Mouse (Mus musculus) heart, postnatal 0 days (tissue): ENCODE results near the gene Otulin. TPM values are rescaled to one million over a fixed set of nuclear protein-coding genes. Genes with fewer than 3 reads are reported as not detected.

Source experiments
- ATAC-seq: fragments of 200-750 bp; cut with Nextera tagmentation; 2 replicates; pipeline ENCODE4 v1.8.0; 2017; ENCODE audit warnings: low read depth, moderate number of reproducible peaks, moderate library complexity; ENCODE audit not compliant: insufficient read depth
- DNase-seq: peaks from one replicate; pipeline ENCODE4 v3.0.0-alpha.2; 2016; ENCODE audit warnings: low spot score
- H3K27ac ChIP-seq: fragments of 300-500 bp; sonication (generic); 2 replicates; pipeline ENCODE4 v1.5.1; 2014; ENCODE audit warnings: low read depth, mild to moderate bottlenecking
- H3K27me3 ChIP-seq: fragments of 300-500 bp; sonication (generic); 2 replicates; pipeline ENCODE4 v1.6.1; 2014; ENCODE audit warnings: low read length, mixed read lengths; ENCODE audit not compliant: control insufficient read depth, insufficient read depth
- H3K36me3 ChIP-seq: fragments of 300-500 bp; sonication (generic); replicated peaks from 2 replicates; pipeline ENCODE4 v1.6.1; 2014; ENCODE audit warnings: low read length, mixed read lengths; ENCODE audit not compliant: control insufficient read depth, insufficient read depth
- H3K4me1 ChIP-seq: fragments of 300-500 bp; sonication (generic); 2 replicates; pipeline ENCODE4 v1.6.1; 2014; ENCODE audit warnings: antibody characterized with exemption; ENCODE audit not compliant: control insufficient read depth, insufficient read depth
- H3K4me2 ChIP-seq: fragments of 300-500 bp; sonication (generic); 2 replicates; pipeline ENCODE4 v1.6.1; 2014; ENCODE audit warnings: low read depth, mild to moderate bottlenecking, low read length, moderate library complexity
- H3K4me3 ChIP-seq: fragments of 300-500 bp; sonication (generic); 2 replicates; pipeline ENCODE4 v1.5.1; 2014; ENCODE audit warnings: low read depth, low read length
- H3K9ac ChIP-seq: fragments of 300-500 bp; sonication (generic); replicated peaks from 2 replicates; pipeline ENCODE4 v1.6.1; 2014; ENCODE audit warnings: low read depth, low read length, mixed read lengths
- H3K9me3 ChIP-seq: fragments of 300-500 bp; sonication (generic); replicated peaks from 2 replicates; pipeline ENCODE4 v1.6.1; 2016; ENCODE audit warnings: low read length; ENCODE audit not compliant: control insufficient read depth
- CTCF ChIP-seq: IDR thresholded peaks from 2 replicates; pipeline ENCODE4 v1.5.1; 2016; ENCODE audit warnings: antibody characterized with exemption, control low read depth, low read depth
- EP300 ChIP-seq: IDR thresholded peaks from 2 replicates; pipeline ENCODE4 v1.6.1; 2016; ENCODE audit warnings: antibody characterized with exemption, low read depth
- WGBS: fragments of 180-500 bp; shearing (Covaris S2); extraction: QIAGEN DNeasy Blood & Tissue Kit; methylation state at CpG from one replicate; pipeline ENCODE4 v1.1.7; 2014; 5-methylcytosine and 5-hydroxymethylcytosine counted together
- polyA plus RNA-seq: library from polyadenylated mRNA; unstranded; fragments of >200 nt; fragmentation: Nextera tagmentation; extraction: Ambion mirVana; gene quantifications from 2 replicates; pipeline ENCODE4 v1.2.1, GENCODE M21; 2015
- total RNA-seq: library from RNA; depleted of rRNA; stranded (reverse); fragments of >200 nt; gene quantifications from 2 replicates; pipeline ENCODE4 v1.2.3, GENCODE M21; 2014; ENCODE audit warnings: low replicate concordance

Otulin gene
- total and polyA plus RNA-seq, 2 experiments from 2014 or later = 26.3 to 36.1 TPM

GRCm38 (mm10) chr15:27674041-27674440 lies 43.5 kb upstream of the Otulin start:
- no peaks in the 10 kb centered on the region for H3K27me3 ChIP-seq
- H3K4me2 ChIP-seq = no peak overlapping the region
- no peaks in the 10 kb centered on the region for H3K4me1 ChIP-seq
- no peaks in the 10 kb centered on the region for H3K36me3 ChIP-seq
- no peak overlapping the region for H3K9ac ChIP-seq
- no peaks in the 10 kb centered on the region for H3K9me3 ChIP-seq
- no peak overlapping the region for H3K27ac ChIP-seq
- 77% methylated on average over 6 of the region's 6 CpGs for WGBS
- TF ChIP-seq CTCF (no peak), EP300 (no peak)
- no peak overlapping the region for H3K4me3 ChIP-seq
- ATAC-seq (no peak; the same call in 1 of the 2 replicates), DNase-seq (no peak)

GRCm38 (mm10) chr15:27673151-27673550 lies 42.7 kb upstream of the Otulin start:
- no peak overlapping the region for H3K9ac ChIP-seq
- no peaks in the 10 kb centered on the region for H3K4me1 ChIP-seq
- DNase-seq = no peak
- TF ChIP-seq CTCF = no peak
- no peak for TF ChIP-seq EP300
- no peaks in the 10 kb centered on the region for H3K27me3 ChIP-seq
- ATAC-seq = no peak
- 76% methylated on average over 6 of the region's 6 CpGs for WGBS
- no peaks in the 10 kb centered on the region for H3K9me3 ChIP-seq
- H3K4me3 ChIP-seq = no peak overlapping the region
- H3K27ac ChIP-seq = no peak overlapping the region
- H3K4me2 ChIP-seq = no peak overlapping the region
- no peaks in the 10 kb centered on the region for H3K36me3 ChIP-seq

- Histone ChIP-seq H3K27me3 (no peaks in the 10 kb centered on the region), H3K36me3 (no peaks in the 10 kb centered on the region), H3K9me3 (no peaks in the 10 kb centered on the region), H3K4me1 (no peaks in the 10 kb centered on the region), H3K4me2 (no peak overlapping the region), H3K4me3 (no peak overlapping the region), H3K9ac (no peak overlapping the region), H3K27ac (no peak overlapping the region)
- TF ChIP-seq EP300 = no peak
- TF ChIP-seq CTCF = no peak
- 77% methylated on average over 8 of the region's 8 CpGs for WGBS
- DNase-seq = no peak
- no peak for ATAC-seq
These were observed 41.8 kb upstream of the Otulin start for GRCm38 (mm10) chr15:27672259-27672658.

GRCm38 (mm10) chr15:27671612-27672245 lies 41.2 kb upstream of the Otulin start:
- DNase-seq (no peak), ATAC-seq (no peak)
- Histone ChIP-seq H3K36me3 (no peaks in the 10 kb centered on the region), H3K4me1 (no peaks in the 10 kb centered on the region), H3K9ac (no peak overlapping the region), H3K9me3 (no peaks in the 10 kb centered on the region), H3K27me3 (no peaks in the 10 kb centered on the region), H3K27ac (no peak overlapping the region), H3K4me3 (no peak overlapping the region), H3K4me2 (no peak overlapping the region)
- no peak for TF ChIP-seq EP300
- TF ChIP-seq CTCF = no peak
- 78% methylated on average over 10 of the region's 10 CpGs for WGBS

GRCm38 (mm10) chr15:27670708-27671107 lies 40.2 kb upstream of the Otulin start:
- H3K9me3 ChIP-seq = no peaks in the 10 kb centered on the region
- no peak overlapping the region for H3K4me2 ChIP-seq
- WGBS = 74% methylated on average over 8 of the region's 8 CpGs
- no peaks in the 10 kb centered on the region for H3K4me1 ChIP-seq
- peak overlapping the region; percentile 16; the same call in 1 of the 2 replicates for H3K27ac ChIP-seq
- no peak overlapping the region for H3K9ac ChIP-seq
- DNase-seq (no peak), ATAC-seq (no peak)
- no peak overlapping the region for H3K4me3 ChIP-seq
- no peaks in the 10 kb centered on the region for H3K27me3 ChIP-seq
- TF ChIP-seq EP300 = no peak
- TF ChIP-seq CTCF = no peak
- no peaks in the 10 kb centered on the region for H3K36me3 ChIP-seq

GRCm38 (mm10) chr15:27669931-27670411 lies 39.5 kb upstream of the Otulin start:
- H3K9me3 ChIP-seq = no peaks in the 10 kb centered on the region
- DNase-seq (no peak), ATAC-seq (no peak)
- H3K4me1 ChIP-seq = no peaks in the 10 kb centered on the region
- peak overlapping the region; percentile 16; the same call in 1 of the 2 replicates for H3K27ac ChIP-seq
- TF ChIP-seq CTCF (no peak), EP300 (no peak)
- H3K36me3 ChIP-seq = no peaks in the 10 kb centered on the region
- WGBS = 79% methylated on average over 12 of the region's 12 CpGs
- H3K4me2 ChIP-seq = no peak overlapping the region
- no peak overlapping the region for H3K9ac ChIP-seq
- no peak overlapping the region for H3K4me3 ChIP-seq
- H3K27me3 ChIP-seq = no peaks in the 10 kb centered on the region
